Mouse (Mus musculus) megakaryocyte, embryonic 14.5 days (primary cell): ENCODE data around the gene Med16. TPM values are rescaled to one million over a fixed set of nuclear protein-coding genes. Genes with fewer than 3 reads are reported as not detected.
A peak's percentile ranks its signal among the peaks of the same experiment; 100 is the strongest.

Source experiments
- H3K27me3 ChIP-seq: replicated peaks from 2 replicates; pipeline ENCODE3; 2012; ENCODE audit warnings: inconsistent platforms
- H3K36me3 ChIP-seq: replicated peaks from 2 replicates; pipeline ENCODE3; 2012; ENCODE audit warnings: low read length, inconsistent platforms, mixed read lengths
- H3K4me1 ChIP-seq: 2 replicates; pipeline ENCODE4 v1.6.1; 2012; ENCODE audit warnings: inconsistent platforms
- H3K4me3 ChIP-seq: replicated peaks from 2 replicates; pipeline ENCODE3; 2012; ENCODE audit warnings: moderate library complexity, mild to moderate bottlenecking, inconsistent platforms
- H3K9me3 ChIP-seq: 2 replicates; pipeline ENCODE4 v1.6.1; 2012; ENCODE audit warnings: inconsistent platforms
- FLI1 ChIP-seq: IDR thresholded peaks from 2 replicates; pipeline ENCODE4 v1.6.1; 2012; ENCODE audit warnings: low read length, inconsistent platforms, mixed read lengths
- GATA1 ChIP-seq: IDR thresholded peaks from 3 replicates; pipeline ENCODE4 v1.6.1; 2012; ENCODE audit warnings: mixed read lengths, low read length, inconsistent platforms, borderline replicate concordance
- polyA plus RNA-seq: library from polyadenylated mRNA; stranded (reverse); fragments of >175 nt; gene quantifications from 2 replicates; pipeline ENCODE4 v1.2.3, GENCODE M21; 2012; ENCODE audit warnings: low replicate concordance; ENCODE audit not compliant: insufficient read depth

The Med16 gene
- polyA plus RNA-seq, 1 experiment, result 32.2 TPM

DNA sequence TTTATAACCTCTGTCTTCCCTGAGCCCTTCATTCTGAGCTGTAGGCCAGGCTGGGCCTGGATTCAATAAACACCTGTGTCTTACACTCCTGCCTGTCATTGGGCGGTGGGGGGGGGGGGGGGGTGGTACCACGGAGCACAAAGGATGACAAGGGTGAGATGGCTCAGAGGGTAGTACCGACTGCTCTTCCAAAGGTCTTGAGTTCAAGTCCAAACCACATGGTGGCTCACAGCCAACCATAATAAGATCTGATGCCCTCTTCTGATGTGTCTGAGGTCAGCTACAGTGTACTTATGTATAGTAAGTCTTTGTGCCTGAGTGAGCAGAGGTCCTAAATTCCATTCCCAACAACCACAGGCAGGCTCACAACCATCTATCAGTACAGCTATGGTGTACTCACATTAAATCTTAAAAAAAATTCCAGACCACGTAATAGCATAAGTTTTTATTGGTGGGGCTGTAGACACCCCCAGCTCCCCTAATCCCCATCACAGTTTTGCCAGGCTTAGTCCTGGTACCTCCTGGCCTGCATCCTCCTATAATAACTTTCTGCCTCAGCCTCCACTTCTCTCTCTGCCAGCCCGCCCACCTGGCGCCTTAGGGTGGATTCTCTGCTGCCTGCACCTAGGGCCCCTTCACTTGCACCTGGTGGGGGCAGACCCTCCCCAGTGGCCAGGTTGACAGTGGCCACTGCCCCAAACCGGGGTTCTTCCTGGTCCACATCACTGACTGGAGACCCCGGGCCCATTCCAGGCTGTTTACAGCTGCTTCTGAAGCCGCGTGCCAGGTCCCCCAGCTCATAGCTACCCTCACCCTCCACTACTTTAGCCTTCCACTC, 44.2 kb downstream of the Med16 start:
- peaks cover 66% of the 10 kb centered on the region for H3K4me1 ChIP-seq
- peak overlapping the region; percentile 67 for H3K4me3 ChIP-seq
- H3K9me3 ChIP-seq, result no peaks in the 10 kb centered on the region
- TF ChIP-seq FLI1 (no peak), GATA1 (no peak)
- peaks cover 3% of the 10 kb centered on the region for H3K27me3 ChIP-seq
- peaks cover 62% of the 10 kb centered on the region for H3K36me3 ChIP-seq

DNA sequence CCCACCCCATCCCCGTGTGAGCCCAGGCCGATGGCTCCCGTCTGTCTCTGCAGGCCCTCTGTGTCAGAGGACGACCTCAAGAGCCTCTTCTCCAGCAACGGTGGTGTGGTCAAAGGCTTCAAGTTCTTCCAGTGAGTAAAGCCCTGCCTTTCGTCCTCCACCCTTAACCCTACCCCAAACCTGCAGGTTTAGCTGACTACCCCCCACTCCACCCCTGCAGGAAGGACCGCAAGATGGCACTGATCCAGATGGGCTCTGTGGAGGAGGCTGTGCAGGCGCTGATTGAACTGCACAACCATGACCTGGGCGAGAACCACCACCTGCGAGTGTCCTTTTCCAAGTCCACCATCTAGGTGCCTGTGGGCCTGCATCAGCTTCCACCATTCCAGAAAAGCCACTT, 45.8 kb downstream of the Med16 start:
- peaks cover 79% of the 10 kb centered on the region for H3K4me1 ChIP-seq
- TF ChIP-seq GATA1 (no peak), FLI1 (no peak)

DNA sequence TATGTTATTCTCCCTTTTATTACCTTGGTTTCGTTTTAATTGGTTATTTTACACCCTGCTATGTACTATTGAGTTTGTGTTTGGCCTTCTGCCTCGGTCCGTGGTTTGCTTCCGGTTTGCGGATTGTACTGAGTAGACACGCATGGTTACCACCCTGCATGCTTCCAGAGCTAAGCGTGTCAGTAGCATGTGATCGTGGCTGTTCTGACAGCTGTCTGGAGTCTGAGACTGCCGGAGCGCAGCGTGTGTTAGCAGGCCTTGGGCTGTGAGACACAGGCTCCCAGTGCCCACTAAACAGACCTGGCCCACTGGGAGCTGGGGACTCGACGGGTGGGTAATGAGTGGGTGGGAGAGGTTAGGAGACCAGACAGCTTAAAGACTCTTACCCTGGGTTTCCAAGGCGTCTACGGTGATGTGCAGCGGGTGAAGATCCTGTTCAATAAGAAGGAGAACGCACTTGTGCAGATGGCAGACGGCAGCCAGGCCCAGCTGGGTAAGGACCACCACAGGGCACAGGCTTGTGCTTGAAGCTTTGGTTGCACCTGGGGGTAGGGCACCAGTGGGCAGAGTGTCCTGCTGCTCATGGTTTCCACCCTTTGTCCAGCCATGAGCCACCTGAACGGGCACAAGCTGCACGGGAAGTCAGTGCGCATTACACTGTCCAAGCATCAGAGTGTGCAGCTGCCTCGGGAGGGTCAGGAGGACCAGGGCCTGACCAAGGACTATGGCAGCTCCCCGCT, 46.5 kb downstream of the Med16 start:
- Histone ChIP-seq H3K9me3 (no peaks in the 10 kb centered on the region), H3K4me1 (peaks cover 84% of the 10 kb centered on the region), H3K27me3 (no peaks in the 10 kb centered on the region), H3K36me3 (peaks cover 86% of the 10 kb centered on the region), H3K4me3 (no peak overlapping the region)
- TF ChIP-seq GATA1 (no peak), FLI1 (no peak)

More for the DNA sequence above, 45.8 kb downstream of the Med16 start:
- Histone ChIP-seq H3K27me3 (no peaks in the 10 kb centered on the region), H3K4me3 (no peak overlapping the region), H3K36me3 (peaks cover 79% of the 10 kb centered on the region), H3K9me3 (no peaks in the 10 kb centered on the region)

DNA sequence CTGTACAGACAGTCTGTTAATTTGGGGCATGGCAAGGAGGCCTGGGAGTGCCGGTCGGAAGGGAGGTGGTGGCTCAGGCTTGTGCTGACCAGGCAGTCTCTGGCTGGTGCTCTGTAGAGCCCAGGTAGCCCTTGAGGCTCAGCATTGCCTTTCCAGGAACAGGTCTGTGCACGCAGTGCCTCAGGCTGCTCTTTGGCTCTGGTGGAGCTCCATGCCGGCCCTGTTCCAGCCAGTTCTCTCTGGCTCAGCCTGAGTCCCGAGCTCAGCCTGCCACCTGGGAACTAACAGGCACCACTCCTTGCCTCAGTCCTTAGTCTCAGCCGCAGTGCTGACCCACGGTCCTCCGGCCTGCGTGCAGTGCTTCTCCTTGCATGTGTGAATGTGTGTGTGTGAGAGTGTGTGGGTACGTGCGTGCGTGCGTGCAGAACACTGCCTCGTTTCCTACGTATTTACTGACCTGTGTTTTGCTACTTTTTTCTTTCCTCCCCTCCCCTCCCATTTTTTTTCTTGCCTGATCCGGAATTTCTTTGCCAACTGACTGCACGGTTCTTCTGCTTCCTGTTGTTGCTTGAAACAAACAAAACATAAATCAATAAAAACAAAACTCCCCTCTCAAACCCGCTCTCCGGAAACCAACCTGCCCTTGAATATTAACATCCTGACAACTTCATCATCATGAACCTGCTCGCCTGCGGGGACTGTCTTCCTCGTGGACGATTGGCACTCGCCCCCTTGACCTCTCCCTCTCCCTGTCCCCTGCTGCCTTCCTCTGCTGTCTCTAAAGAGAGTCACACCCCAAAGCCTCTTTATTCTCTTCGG, 47.3 kb downstream of the Med16 start:
- Histone ChIP-seq H3K36me3 (peaks cover 92% of the 10 kb centered on the region), H3K4me1 (peaks cover 84% of the 10 kb centered on the region), H3K9me3 (no peaks in the 10 kb centered on the region), H3K27me3 (no peaks in the 10 kb centered on the region), H3K4me3 (peak overlapping the region; percentile 9)
- TF ChIP-seq FLI1 (no peak), GATA1 (no peak)

DNA sequence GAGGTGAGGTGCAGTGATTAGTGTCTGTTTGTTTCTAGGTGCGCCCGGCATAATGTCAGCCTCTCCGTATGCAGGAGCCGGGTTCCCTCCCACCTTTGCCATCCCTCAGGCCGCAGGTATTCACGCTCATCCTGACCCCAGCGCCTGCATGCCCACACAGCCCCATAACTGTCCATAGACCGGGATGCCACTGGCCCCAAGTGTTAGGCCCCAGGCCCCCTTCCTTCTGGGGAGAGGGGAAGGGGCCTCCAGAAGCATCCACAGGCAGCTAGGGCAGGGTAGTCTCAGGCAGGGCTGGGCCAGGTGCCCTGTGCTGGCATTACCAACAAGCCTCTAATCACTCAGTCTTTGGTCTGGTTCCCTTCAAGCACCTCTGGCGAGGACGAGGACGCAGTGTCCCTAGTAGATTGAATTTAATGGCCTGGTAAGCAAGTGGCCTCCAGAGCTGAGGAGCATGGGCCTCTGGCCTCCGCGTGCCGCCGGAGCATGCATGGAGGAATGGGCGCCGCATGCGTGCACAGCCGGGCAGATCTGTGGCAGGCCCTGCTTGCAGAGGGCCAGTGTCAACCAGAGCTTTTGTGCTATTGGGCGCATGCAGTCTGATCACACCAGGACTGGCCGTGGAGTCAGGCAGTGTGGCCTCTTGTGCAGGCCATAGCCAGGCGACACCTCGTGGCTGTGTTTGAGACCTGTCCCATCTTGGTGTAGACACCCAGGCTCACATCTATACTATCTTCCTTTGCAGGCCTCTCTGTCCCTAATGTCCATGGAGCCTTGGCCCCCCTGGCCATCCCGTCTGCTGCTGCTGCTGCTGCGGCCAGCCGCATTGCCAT, 48.4 kb downstream of the Med16 start:
- Histone ChIP-seq H3K9me3 (no peaks in the 10 kb centered on the region), H3K27me3 (no peaks in the 10 kb centered on the region), H3K4me3 (peak overlapping the region; percentile 53), H3K36me3 (peaks cover 85% of the 10 kb centered on the region), H3K4me1 (peaks cover 76% of the 10 kb centered on the region)
- no peak for TF ChIP-seq GATA1
- no peak for TF ChIP-seq FLI1

DNA sequence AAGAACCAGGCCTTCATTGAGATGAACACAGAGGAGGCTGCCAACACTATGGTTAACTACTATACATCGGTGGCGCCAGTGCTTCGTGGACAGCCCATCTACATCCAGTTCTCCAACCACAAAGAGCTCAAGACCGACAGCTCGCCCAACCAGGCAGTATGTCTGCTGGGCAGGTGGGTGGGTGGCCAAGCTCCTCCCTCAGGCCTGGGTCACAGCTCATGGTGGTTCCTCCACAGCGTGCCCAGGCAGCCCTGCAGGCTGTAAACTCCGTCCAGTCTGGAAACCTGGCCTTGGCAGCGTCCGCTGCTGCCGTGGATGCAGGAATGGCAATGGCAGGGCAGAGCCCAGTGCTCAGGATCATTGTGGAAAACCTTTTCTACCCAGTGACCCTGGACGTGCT, 49.6 kb downstream of the Med16 start:
- no peak for TF ChIP-seq FLI1
- no peak for TF ChIP-seq GATA1
- H3K4me3 ChIP-seq, result no peak overlapping the region
- no peaks in the 10 kb centered on the region for H3K9me3 ChIP-seq
- no peaks in the 10 kb centered on the region for H3K27me3 ChIP-seq
- peaks cover 75% of the 10 kb centered on the region for H3K36me3 ChIP-seq
- peaks cover 67% of the 10 kb centered on the region for H3K4me1 ChIP-seq

- TF ChIP-seq GATA1 (no peak), FLI1 (no peak)
- Histone ChIP-seq H3K27me3 (no peaks in the 10 kb centered on the region), H3K4me1 (peaks cover 67% of the 10 kb centered on the region), H3K36me3 (peaks cover 74% of the 10 kb centered on the region), H3K4me3 (peak overlapping the region; percentile 98), H3K9me3 (no peaks in the 10 kb centered on the region)
Observed at GRCm38 (mm10) chr10:79858416-79859074, 50.2 kb downstream of the Med16 start.

- no peaks in the 10 kb centered on the region for H3K27me3 ChIP-seq
- TF ChIP-seq GATA1, result no peak
- TF ChIP-seq FLI1, result no peak
- peak overlapping the region; percentile 98 for H3K4me3 ChIP-seq
- H3K4me1 ChIP-seq, result peaks cover 70% of the 10 kb centered on the region
- H3K36me3 ChIP-seq, result peaks cover 70% of the 10 kb centered on the region
- no peaks in the 10 kb centered on the region for H3K9me3 ChIP-seq
Observed at GRCm38 (mm10) chr10:79857894-79858293, 50.8 kb downstream of the Med16 start.

DNA sequence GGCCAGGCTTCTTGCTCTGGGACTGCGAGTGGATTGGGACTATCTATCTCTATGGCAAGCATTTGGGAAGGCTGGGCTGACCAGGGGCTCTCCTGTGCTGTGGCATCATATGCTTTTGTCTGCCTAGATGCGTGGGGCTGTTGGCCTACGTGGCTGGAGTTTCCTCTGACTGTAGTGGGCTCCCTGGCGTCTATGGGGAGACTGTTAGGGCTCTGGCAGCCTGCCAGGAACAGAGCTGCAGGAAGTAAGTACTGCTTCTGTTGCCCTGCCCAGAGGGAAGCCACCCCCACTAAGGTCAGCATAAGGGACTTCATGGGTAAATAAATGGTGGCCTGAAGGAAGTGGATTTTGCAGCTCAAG, 51.3 kb downstream of the Med16 start:
- H3K9me3 ChIP-seq, result no peaks in the 10 kb centered on the region
- TF ChIP-seq FLI1 (no peak), GATA1 (no peak)
- peaks cover 65% of the 10 kb centered on the region for H3K36me3 ChIP-seq
- peaks cover 70% of the 10 kb centered on the region for H3K4me1 ChIP-seq
- H3K27me3 ChIP-seq, result no peaks in the 10 kb centered on the region
- H3K4me3 ChIP-seq, result peak overlapping the region; percentile 98
